Mouse (Mus musculus) forebrain, embryonic 10.5 days (tissue): ENCODE data around the gene Sae1. TPM values are rescaled to one million over a fixed set of nuclear protein-coding genes. Genes with fewer than 3 reads are reported as not detected.
A peak's percentile ranks its signal among the peaks of the same experiment; 100 is the strongest.

Source experiments
- DNase-seq: peaks from one replicate; pipeline ENCODE4 v3.0.0-alpha.2; 2017; ENCODE audit warnings: low spot score; ENCODE audit errors: extremely low spot score
- H3K27ac ChIP-seq: fragments of 300-500 bp; sonication (generic); 2 replicates; pipeline ENCODE4 v1.5.1; 2016; ENCODE audit warnings: mild to moderate bottlenecking
- H3K27me3 ChIP-seq: fragments of 300-500 bp; sonication (generic); 2 replicates; pipeline ENCODE4 v1.6.1; 2016; ENCODE audit warnings: mild to moderate bottlenecking; ENCODE audit not compliant: poor library complexity, severe bottlenecking
- H3K36me3 ChIP-seq: fragments of 300-500 bp; sonication (generic); replicated peaks from 2 replicates; pipeline ENCODE4 v1.6.1; 2016; ENCODE audit warnings: mild to moderate bottlenecking, moderate library complexity
- H3K4me1 ChIP-seq: fragments of 300-500 bp; sonication (generic); 2 replicates; pipeline ENCODE4 v1.6.1; 2016
- H3K4me3 ChIP-seq: fragments of 300-500 bp; sonication (generic); 2 replicates; pipeline ENCODE4 v1.5.1; 2016; ENCODE audit warnings: mild to moderate bottlenecking, moderate library complexity
- H3K9me3 ChIP-seq: fragments of 300-500 bp; sonication (generic); 2 replicates; pipeline ENCODE4 v1.6.1; 2016; ENCODE audit warnings: mild to moderate bottlenecking, moderate library complexity
- whole genome bisulfite sequencing: fragments of 180-500 bp; shearing (Covaris S2); methylation state at CpG from one replicate; pipeline ENCODE4 v1.1.7; 2016; 5-methylcytosine and 5-hydroxymethylcytosine counted together
- polyA plus RNA-seq: library from polyadenylated mRNA; unstranded; fragments of >200 nt; fragmentation: Nextera tagmentation; extraction: Ambion mirVana; gene quantifications from 2 replicates; pipeline ENCODE4 v1.2.1, GENCODE M21; 2016

Gene Sae1
- polyA plus RNA-seq, 1 experiment from 2014 or later, result 505 TPM

GRCm38 (mm10) chr7:16412220-16412896, 24.8 kb upstream of the Sae1 start:
- DNase-seq, result no peak
- no peak overlapping the region for H3K4me3 ChIP-seq
- no peaks in the 10 kb centered on the region for H3K9me3 ChIP-seq
- H3K27ac ChIP-seq, result peak overlapping the region; percentile 70
- peaks cover 45% of the 10 kb centered on the region for H3K4me1 ChIP-seq
- 88% methylated on average over 8 of the region's 8 CpGs for WGBS
- peaks cover 3% of the 10 kb centered on the region; the same call in 1 of the 2 replicates for H3K27me3 ChIP-seq
- H3K36me3 ChIP-seq, result peaks cover 89% of the 10 kb centered on the region

- Histone ChIP-seq H3K36me3 (peaks cover 87% of the 10 kb centered on the region), H3K4me3 (no peak overlapping the region), H3K9me3 (no peaks in the 10 kb centered on the region), H3K27me3 (no peaks in the 10 kb centered on the region), H3K27ac (no peak overlapping the region), H3K4me1 (peaks cover 48% of the 10 kb centered on the region)
- WGBS, result 90% methylated on average over 5 of the region's 5 CpGs
- DNase-seq, result no peak
Measured at GRCm38 (mm10) chr7:16411100-16411499, 23.5 kb upstream of the Sae1 start.

- H3K27me3 ChIP-seq, result no peaks in the 10 kb centered on the region
- peaks cover 67% of the 10 kb centered on the region for H3K36me3 ChIP-seq
- H3K4me3 ChIP-seq, result no peak overlapping the region
- H3K9me3 ChIP-seq, result no peaks in the 10 kb centered on the region
- no peak for DNase-seq
- 93% methylated on average over 3 of the region's 3 CpGs for WGBS
- H3K27ac ChIP-seq, result 0 out of 2 replicates have a peak overlapping the region, but pooled peaks have one; percentile 8
- H3K4me1 ChIP-seq, result peaks cover 50% of the 10 kb centered on the region
Measured at GRCm38 (mm10) chr7:16406978-16407377, 19.4 kb upstream of the Sae1 start.

DNA sequence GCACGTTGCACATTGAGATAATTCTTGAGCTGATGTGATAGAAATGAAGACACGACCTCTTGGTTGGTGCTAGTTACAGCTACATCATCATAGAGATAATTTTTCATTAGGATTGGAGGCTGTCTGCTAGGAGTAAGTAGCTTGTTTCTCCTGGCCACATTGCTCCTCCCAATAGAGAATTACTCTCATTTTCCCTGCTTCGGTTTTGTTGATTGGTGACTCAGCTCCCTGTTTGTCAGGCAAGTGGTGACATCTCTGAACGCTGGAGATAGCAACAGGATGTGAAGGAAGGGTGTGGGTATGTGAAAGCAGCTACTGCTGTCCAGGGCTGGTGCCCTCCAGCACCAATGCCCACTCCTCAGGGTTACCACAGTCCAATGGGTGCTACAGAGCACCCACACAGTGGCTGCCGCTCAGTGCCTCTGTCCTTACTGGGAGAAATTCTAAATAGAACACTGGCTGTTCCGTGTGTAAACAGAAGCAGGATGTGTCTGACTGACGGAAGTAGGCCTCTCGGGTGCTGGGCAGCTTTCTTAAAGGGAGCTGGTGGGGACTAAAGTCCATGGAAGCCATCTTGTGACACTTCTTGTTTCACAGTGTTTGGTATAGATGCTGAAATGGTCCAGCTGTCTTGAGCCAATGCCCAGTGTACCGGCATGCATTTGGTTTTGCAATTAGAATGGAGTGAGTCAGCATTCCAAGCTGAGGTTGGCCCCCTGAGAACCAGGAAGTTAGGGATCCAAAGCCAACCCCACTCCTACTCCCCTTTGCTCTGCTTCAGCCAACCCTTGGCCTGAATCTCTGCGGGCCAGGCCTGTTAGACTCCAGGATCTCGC, 18.1 kb upstream of the Sae1 start:
- Histone ChIP-seq H3K36me3 (peaks cover 59% of the 10 kb centered on the region), H3K4me3 (peak overlapping the region; percentile 92; the same call in 1 of the 2 replicates), H3K4me1 (peaks cover 39% of the 10 kb centered on the region), H3K9me3 (no peaks in the 10 kb centered on the region), H3K27ac (peak overlapping the region; percentile 70), H3K27me3 (no peaks in the 10 kb centered on the region)
- WGBS, result 85% methylated on average over 11 of the region's 11 CpGs
- DNase-seq, result no peak

DNA sequence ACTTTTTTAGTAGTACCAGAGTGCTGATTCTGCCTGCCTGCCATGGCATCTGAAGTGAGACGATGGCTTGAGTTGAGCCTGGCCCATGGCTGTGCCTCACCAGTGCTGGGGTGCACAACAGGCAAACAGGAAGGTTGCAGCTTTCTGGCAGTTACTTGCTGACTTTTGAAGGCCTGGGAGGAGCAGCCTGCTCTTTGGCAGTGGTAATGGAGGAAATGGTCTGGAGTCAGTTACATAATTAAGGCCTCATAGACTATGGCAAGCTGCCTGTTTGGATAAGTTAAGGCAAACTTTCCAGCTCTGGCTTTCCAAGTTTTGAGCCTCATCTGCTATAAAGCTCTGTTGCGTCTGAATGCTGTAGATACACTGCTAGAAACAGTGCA, 17.5 kb upstream of the Sae1 start:
- DNase-seq, result no peak
- peaks cover 52% of the 10 kb centered on the region for H3K36me3 ChIP-seq
- 91% methylated on average over 2 of the region's 2 CpGs for WGBS
- peak overlapping the region; percentile 92; the same call in 1 of the 2 replicates for H3K4me3 ChIP-seq
- H3K4me1 ChIP-seq, result peaks cover 36% of the 10 kb centered on the region
- H3K27ac ChIP-seq, result peak overlapping the region; percentile 70
- no peaks in the 10 kb centered on the region for H3K27me3 ChIP-seq
- no peaks in the 10 kb centered on the region for H3K9me3 ChIP-seq

DNA sequence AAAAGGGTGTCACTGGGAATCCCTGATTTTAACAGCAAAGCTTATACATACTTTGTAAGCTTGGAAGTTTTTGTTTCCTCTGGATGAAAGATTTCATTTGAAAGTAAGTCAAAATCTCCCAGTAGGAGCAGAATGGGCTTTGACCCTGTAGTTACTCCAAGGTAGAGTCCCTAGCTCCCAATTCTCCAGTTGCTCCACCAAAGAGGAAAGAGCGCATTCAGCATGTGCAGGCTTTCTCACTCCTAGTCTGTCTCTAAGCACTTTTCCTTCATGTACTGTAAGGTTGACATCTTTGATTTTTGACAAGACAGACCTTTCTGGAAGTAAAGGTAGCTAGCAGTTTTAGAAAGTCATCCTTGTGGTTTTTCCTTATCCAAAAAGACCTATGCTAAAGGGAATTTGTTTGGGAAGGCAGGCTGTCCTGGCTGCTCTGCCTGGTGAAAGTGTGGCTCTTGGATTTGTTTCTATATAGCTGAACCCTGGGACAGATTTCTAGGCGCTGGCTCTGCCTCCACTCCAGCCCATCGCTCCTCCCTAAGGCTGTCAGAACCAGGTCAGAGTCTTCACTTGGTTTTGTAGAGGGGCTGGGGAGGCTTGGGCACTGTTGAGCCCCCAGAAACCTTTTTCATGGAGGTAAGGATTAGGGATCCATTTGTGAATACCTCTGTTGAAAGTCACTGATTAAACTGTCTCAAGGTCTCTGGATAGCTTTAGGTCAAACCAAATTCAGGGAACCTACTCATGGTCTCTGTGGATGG, 16.9 kb upstream of the Sae1 start:
- Histone ChIP-seq H3K4me3 (peak overlapping the region; percentile 92; the same call in 1 of the 2 replicates), H3K27me3 (no peaks in the 10 kb centered on the region), H3K4me1 (peaks cover 36% of the 10 kb centered on the region), H3K27ac (peak overlapping the region; percentile 70), H3K36me3 (peaks cover 48% of the 10 kb centered on the region), H3K9me3 (no peaks in the 10 kb centered on the region)
- 90% methylated on average over 3 of the region's 3 CpGs for WGBS
- DNase-seq, result no peak

- peaks cover 45% of the 10 kb centered on the region for H3K4me1 ChIP-seq
- peak; percentile 33 for DNase-seq
- 66% methylated on average over 21 of the region's 21 CpGs for WGBS
- peak overlapping the region; percentile 100 for H3K27ac ChIP-seq
- no peaks in the 10 kb centered on the region for H3K27me3 ChIP-seq
- peaks cover 36% of the 10 kb centered on the region for H3K36me3 ChIP-seq
- peak overlapping the region; percentile 92 for H3K4me3 ChIP-seq
- no peaks in the 10 kb centered on the region for H3K9me3 ChIP-seq
Measured at GRCm38 (mm10) chr7:16402968-16403948, 15.7 kb upstream of the Sae1 start.

DNA sequence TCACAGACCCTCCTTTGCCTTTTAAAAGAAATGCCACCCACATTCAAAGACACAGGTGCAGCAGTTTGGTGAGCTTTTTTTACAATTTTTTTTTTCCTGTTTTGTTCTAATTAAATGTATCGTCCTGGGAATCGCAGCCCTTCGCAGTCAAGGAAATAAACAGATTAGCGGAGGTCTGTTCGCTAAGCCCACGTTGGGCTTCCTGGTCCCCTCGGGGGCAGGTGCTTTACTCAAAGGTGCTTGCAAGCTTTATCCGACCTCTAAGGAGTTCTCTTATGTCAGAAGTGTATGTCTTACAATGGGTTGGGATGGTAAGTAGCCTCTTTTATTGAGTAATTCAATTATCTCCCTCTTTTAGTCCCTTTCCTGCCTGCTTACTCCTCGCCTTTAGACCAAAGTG, 14.8 kb upstream of the Sae1 start:
- peaks cover 45% of the 10 kb centered on the region for H3K4me1 ChIP-seq
- WGBS, result 3% methylated on average over 9 of the region's 9 CpGs
- DNase-seq, result no peak
- peak overlapping the region; percentile 92 for H3K4me3 ChIP-seq
- no peaks in the 10 kb centered on the region for H3K9me3 ChIP-seq
- H3K27ac ChIP-seq, result peak overlapping the region; percentile 100
- H3K27me3 ChIP-seq, result no peaks in the 10 kb centered on the region
- peaks cover 29% of the 10 kb centered on the region for H3K36me3 ChIP-seq

GRCm38 (mm10) chr7:16401991-16402431, 14.4 kb upstream of the Sae1 start:
- peak overlapping the region; percentile 92 for H3K4me3 ChIP-seq
- no peaks in the 10 kb centered on the region for H3K9me3 ChIP-seq
- peak overlapping the region; percentile 100 for H3K27ac ChIP-seq
- H3K4me1 ChIP-seq, result peaks cover 45% of the 10 kb centered on the region
- WGBS, result 0% methylated on average over 17 of the region's 17 CpGs
- peaks cover 25% of the 10 kb centered on the region for H3K36me3 ChIP-seq
- DNase-seq, result peak; percentile 37
- no peaks in the 10 kb centered on the region for H3K27me3 ChIP-seq

DNA sequence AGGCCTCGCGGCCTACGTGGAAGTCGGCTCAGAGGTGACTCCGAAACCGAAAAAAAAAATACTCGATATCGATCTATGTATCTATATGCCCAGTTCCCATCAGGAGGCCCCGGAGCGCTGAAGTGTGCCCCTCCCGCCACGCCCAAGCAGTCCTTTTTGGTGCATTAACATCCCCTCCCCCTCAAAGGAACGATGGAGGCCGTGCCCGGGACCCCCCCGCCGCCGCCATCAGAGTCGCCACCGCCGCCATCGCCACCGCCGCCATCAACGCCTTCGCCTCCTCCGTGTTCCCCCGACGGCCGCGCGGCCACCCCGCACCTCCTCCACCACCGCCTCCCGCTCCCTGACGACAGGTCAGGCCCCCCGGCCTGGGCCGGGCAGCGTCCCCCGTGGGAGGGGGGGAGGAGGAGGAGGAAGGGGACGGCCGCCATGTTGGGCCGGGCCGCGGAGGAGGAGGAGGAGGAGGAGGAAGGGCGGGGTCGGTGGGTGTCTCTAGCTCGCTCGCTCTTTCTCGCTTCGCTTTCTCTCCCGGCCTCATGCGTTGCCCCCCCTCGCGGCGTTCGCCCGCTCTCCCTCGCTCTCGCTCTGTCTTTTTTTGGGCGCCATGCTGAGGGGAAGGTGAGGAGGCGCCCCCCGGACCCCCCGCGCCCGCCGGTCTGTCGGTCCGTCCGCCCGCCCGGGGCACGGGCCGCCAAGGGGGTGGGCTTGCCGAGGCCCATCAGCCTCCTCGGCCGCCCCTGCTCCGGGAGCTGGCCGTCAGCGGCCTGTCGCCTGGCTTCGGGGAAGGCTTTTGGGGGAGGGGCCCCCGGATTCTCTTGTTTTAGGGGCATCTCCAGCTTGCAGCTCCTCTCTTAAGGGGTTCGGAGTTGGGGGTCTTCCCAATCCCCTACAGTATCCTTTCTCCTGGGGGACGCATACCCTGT, 13.3 kb upstream of the Sae1 start, which contains the start of gene Zc3h4:
TSS of gene Zc3h4 (plus strand) at position 222 of the 923 bp plus-strand sequence.
- Histone ChIP-seq H3K9me3 (no peaks in the 10 kb centered on the region), H3K4me3 (peak within 1 kb of the TSS; percentile 92), H3K4me1 (peaks cover 41% of the 10 kb centered on the region), H3K27ac (peak within 1 kb of the TSS; percentile 100), H3K27me3 (no peaks in the 10 kb centered on the region), H3K36me3 (peaks cover 16% of the 10 kb centered on the region)
- DNase-seq, result peak; percentile 91
- under 1% methylated on average over 73 of the region's 85 CpGs for WGBS
